In the genomic region with DNA sequence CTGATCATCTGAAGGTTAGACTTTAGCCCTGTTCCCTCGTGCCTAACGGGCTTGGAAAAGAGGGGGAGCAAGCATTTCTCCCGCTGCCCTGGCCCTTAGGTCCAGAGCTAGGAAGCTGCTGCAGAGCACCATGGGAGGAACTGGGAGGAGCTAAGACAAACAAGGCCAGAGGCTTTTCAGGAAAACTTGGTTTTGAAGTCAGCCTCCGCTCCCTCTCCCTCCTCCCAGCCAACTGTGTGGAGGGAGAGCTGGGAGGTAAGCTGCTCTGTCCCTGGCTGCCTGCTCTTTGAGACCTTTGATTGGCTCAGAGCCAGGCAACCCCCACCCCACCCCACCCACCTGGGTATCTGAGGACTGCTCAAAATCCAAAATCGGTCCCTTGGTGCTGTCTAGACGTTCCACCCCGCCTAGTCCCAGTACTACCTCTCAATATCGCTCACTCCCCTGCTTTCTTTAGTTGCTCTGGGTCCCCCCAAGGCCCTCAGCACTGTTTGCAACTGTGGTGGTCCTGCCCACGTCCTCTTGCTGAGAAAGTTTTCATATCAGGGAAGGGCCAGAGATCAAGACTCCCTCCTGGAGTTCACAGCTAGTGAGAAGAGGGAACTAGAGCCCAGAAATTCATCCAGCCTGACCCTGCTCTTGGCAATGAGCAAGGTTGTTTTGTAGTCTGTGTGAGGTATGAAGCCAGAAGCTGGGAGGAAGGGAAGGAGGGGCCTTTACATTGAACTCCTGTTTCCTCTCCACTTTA, we compare ENCODE assay signal across 9 mouse cellular contexts. TPM values are rescaled to one million over a fixed set of nuclear protein-coding genes. Genes with fewer than 3 reads are reported as not detected.
DNase-seq lines count a peak whose midpoint lies in the region; ATAC-seq lines count a peak whose summit lies in the region.
"Had no signal": no experiment of that assay in that cellular context is flagged by ENCODE, and none has a peak within 500 bp of the region (broad histone marks: within the 10 kb centered on the region; RNA-seq: fewer than 3 reads in every experiment).

No protein-coding gene starts in this region.

- no peak overlapping the region for H3K4me3 ChIP-seq in forebrain, embryonic 15.5 days
- no peak overlapping the region for H3K4me3 ChIP-seq in hindbrain, embryonic 12.5 days

- no peak overlapping the region for H3K9ac ChIP-seq in forebrain, embryonic 15.5 days (replicated peaks)
- H3K9ac ChIP-seq in hindbrain, embryonic 12.5 days, result peak overlapping the region; percentile 6; the same call in 1 of the 2 replicates

- ATAC-seq in forebrain, embryonic 15.5 days (replicated peaks), result no peak
- no peak for ATAC-seq in hindbrain, embryonic 12.5 days (ENCODE audit: low FRiP score)
- no peak for ATAC-seq in erythroblast, adult 5-6 weeks (replicated peaks; ENCODE audit: low FRiP score, poor library complexity, severe bottlenecking)

- peak; percentile 78 for DNase-seq in ovary, adult 18-20 months (ENCODE audit: low spot score)
- no peak for DNase-seq in ovary, postnatal 14 days (ENCODE audit: low spot score)
- DNase-seq in liver, result peak; percentile 46
- peak; percentile 31 for DNase-seq in neural tube, embryonic 10.5 days (ENCODE audit: extremely low spot score, low spot score)
- no peak for DNase-seq in layer of hippocampus, postnatal 10 days (ENCODE audit: low spot score in 2 of 2)

- H3K9me3 ChIP-seq in forebrain, embryonic 15.5 days, result no peaks in the 10 kb centered on the region
- no peaks in the 10 kb centered on the region for H3K9me3 ChIP-seq in hindbrain, embryonic 12.5 days (replicated peaks)
- H3K9me3 ChIP-seq: G1E had no signal

- 9% methylated on average over 9 of the region's 9 CpGs for WGBS in forebrain, embryonic 15.5 days
- WGBS in hindbrain, embryonic 12.5 days, result 14% methylated on average over 9 of the region's 9 CpGs

- no peak overlapping the region for H3K4me2 ChIP-seq in forebrain, embryonic 15.5 days (replicated peaks)
- no peak overlapping the region for H3K4me2 ChIP-seq in hindbrain, embryonic 12.5 days (replicated peaks)

- H3K27me3 ChIP-seq in forebrain, embryonic 15.5 days, result no peaks in the 10 kb centered on the region
- no peaks in the 10 kb centered on the region for H3K27me3 ChIP-seq in hindbrain, embryonic 12.5 days

- no peaks in the 10 kb centered on the region for H3K36me3 ChIP-seq in forebrain, embryonic 15.5 days
- H3K36me3 ChIP-seq in hindbrain, embryonic 12.5 days, result no peaks in the 10 kb centered on the region
- H3K36me3 ChIP-seq: G1E had no signal

- H3K27ac ChIP-seq in forebrain, embryonic 15.5 days (replicated peaks), result peak overlapping the region; percentile 6
- peak overlapping the region; percentile 72 for H3K27ac ChIP-seq in hindbrain, embryonic 12.5 days

- peaks cover 54% of the 10 kb centered on the region for H3K4me1 ChIP-seq in forebrain, embryonic 15.5 days
- H3K4me1 ChIP-seq in hindbrain, embryonic 12.5 days, result peaks cover 47% of the 10 kb centered on the region

RNA-seq across cellular contexts. Expression of a gene that starts 1.9 kb away (rescaled TPM):
- polyA plus RNA-seq in forebrain, embryonic 15.5 days (2015; fragmentation: Nextera tagmentation; extraction: Ambion mirVana), result 3.6 TPM in 2 replicates
- polyA plus RNA-seq in hindbrain, embryonic 12.5 days (2016; fragmentation: Nextera tagmentation; extraction: Ambion mirVana), result 1.2 and 1.3 TPM in 2 replicates
- total RNA-seq in layer of hippocampus, postnatal 10 days (2021), result 10 to 100 TPM; 39.1 to 41.5 TPM
- not detected in 2 replicates for total RNA-seq in erythroblast, adult 5-6 weeks (2015; ENCODE audit: low replicate concordance)
- 0.26 and 0.42 TPM in 2 replicates for total RNA-seq in erythroblast, adult 5-6 weeks (2017; ENCODE audit: low replicate concordance)

RNA-seq across cellular contexts. Expression of a gene that starts 18.3 kb away (rescaled TPM):
- polyA plus RNA-seq in forebrain, embryonic 15.5 days (2015; fragmentation: Nextera tagmentation; extraction: Ambion mirVana), result 30.2 and 31.7 TPM in 2 replicates
- 38.8 and 40.4 TPM in 2 replicates for polyA plus RNA-seq in hindbrain, embryonic 12.5 days (2016; fragmentation: Nextera tagmentation; extraction: Ambion mirVana)
- total RNA-seq in layer of hippocampus, postnatal 10 days (2021), result 100 to 1,000 TPM; 147 to 157 TPM
- total RNA-seq in erythroblast, adult 5-6 weeks (2015; ENCODE audit: low replicate concordance), result 30.3 and 42.7 TPM in 2 replicates
- total RNA-seq in erythroblast, adult 5-6 weeks (2017; ENCODE audit: low replicate concordance), result 26.1 and 26.3 TPM in 2 replicates

RNA-seq across cellular contexts. Expression of a gene that starts 27.7 kb away (rescaled TPM):
- polyA plus RNA-seq in forebrain, embryonic 15.5 days (2015; fragmentation: Nextera tagmentation; extraction: Ambion mirVana), result 53.5 and 53.9 TPM in 2 replicates
- polyA plus RNA-seq in hindbrain, embryonic 12.5 days (2016; fragmentation: Nextera tagmentation; extraction: Ambion mirVana), result 62.5 and 66.5 TPM in 2 replicates
- 10 to 100 TPM; 65.8 to 66.3 TPM for total RNA-seq in layer of hippocampus, postnatal 10 days (2021)
- 20.0 and 23.6 TPM in 2 replicates for total RNA-seq in erythroblast, adult 5-6 weeks (2015; ENCODE audit: low replicate concordance)
- total RNA-seq in erythroblast, adult 5-6 weeks (2017; ENCODE audit: low replicate concordance), result 15.7 and 26.5 TPM in 2 replicates

RNA-seq across cellular contexts. Expression of a gene that starts 36.6 kb away (rescaled TPM):
- polyA plus RNA-seq in forebrain, embryonic 15.5 days (2015; fragmentation: Nextera tagmentation; extraction: Ambion mirVana), result 164 and 166 TPM in 2 replicates
- polyA plus RNA-seq in hindbrain, embryonic 12.5 days (2016; fragmentation: Nextera tagmentation; extraction: Ambion mirVana), result 67.2 and 68.4 TPM in 2 replicates
- 1,000 to 10,000 TPM; 1,331 to 1,411 TPM for total RNA-seq in layer of hippocampus, postnatal 10 days (2021)
- 1.9 and 5.0 TPM in 2 replicates for total RNA-seq in erythroblast, adult 5-6 weeks (2015; ENCODE audit: low replicate concordance)
- total RNA-seq in erythroblast, adult 5-6 weeks (2017; ENCODE audit: low replicate concordance), result 4.3 and 8.1 TPM in 2 replicates

RNA-seq across cellular contexts. Expression of a gene that starts 47.8 kb away (rescaled TPM):
- 85.1 and 93.6 TPM in 2 replicates for polyA plus RNA-seq in forebrain, embryonic 15.5 days (2015; fragmentation: Nextera tagmentation; extraction: Ambion mirVana)
- 85.0 and 86.9 TPM in 2 replicates for polyA plus RNA-seq in hindbrain, embryonic 12.5 days (2016; fragmentation: Nextera tagmentation; extraction: Ambion mirVana)
- 100 to 1,000 TPM in 1 of 2 experiments, 10 to 100 TPM in 1; 93.8 to 103 TPM for total RNA-seq in layer of hippocampus, postnatal 10 days (2021)
- total RNA-seq in erythroblast, adult 5-6 weeks (2015; ENCODE audit: low replicate concordance), result 8.8 and 17.3 TPM in 2 replicates
- total RNA-seq in erythroblast, adult 5-6 weeks (2017; ENCODE audit: low replicate concordance), result 10.3 and 17.6 TPM in 2 replicates

Comparison
In these comparisons a context has a peak if more than half of its experiments do, and no peak if none do; other contexts are left out.
1. DNase-seq: peak in ovary, adult 18-20 months (single experiment), liver (single experiment) and neural tube, embryonic 10.5 days (single experiment); none in ovary, postnatal 14 days (single experiment) and layer of hippocampus, postnatal 10 days (0 of 2).
2. RNA of a gene that starts 1.9 kb away (total RNA-seq): 39.1 to 41.5 TPM in layer of hippocampus, postnatal 10 days; 0.26 to 0.42 TPM in erythroblast, adult 5-6 weeks; every median in the first group is over 10 times any median in the second.